Mouse (Mus musculus) lung, adult 2 months (tissue): ENCODE results near the gene Tceanc.

Experiments used
- CTCF ChIP-seq: fragments of 200-500 bp; IDR thresholded peaks from 2 replicates; pipeline ENCODE4 v1.5.1; 2011; ENCODE audit warnings: mild to moderate bottlenecking, low read length, control low read depth; ENCODE audit not compliant: insufficient read depth
- POLR2A ChIP-seq: fragments of 200-500 bp; IDR thresholded peaks from 2 replicates; pipeline ENCODE4 v1.6.1; 2011; ENCODE audit warnings: low read depth, mild to moderate bottlenecking, control low read depth, low read length, borderline replicate concordance; ENCODE audit errors: extremely low read depth

DNA sequence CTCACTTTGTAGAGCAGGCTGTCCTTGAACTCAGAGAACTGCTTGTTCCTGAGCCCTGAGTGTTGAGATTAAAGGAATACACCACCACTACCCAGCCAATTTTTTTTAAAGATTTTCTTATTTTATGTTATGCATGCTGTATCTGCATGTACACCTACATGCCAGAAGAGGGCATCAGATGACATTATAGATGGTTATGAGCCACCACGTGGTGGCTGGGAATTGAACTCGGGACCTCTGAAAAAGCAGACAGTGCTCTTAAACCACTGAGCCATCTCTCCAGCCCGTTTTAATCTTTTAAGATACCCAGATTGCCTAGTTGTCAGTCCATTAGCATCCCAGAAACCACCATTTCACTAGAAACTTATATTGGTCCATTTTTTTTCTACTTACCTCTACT, 64.0 kb downstream of the Tceanc start:
- TF ChIP-seq CTCF (no peak), POLR2A (no peak)
